Mouse (Mus musculus) intestine, postnatal 0 days (tissue): ENCODE data around the gene Hccs. TPM values are rescaled to one million over a fixed set of nuclear protein-coding genes. Genes with fewer than 3 reads are reported as not detected.

Source experiments
- ATAC-seq: fragments of 200-750 bp; cut with Nextera tagmentation; 2 replicates; pipeline ENCODE4 v1.8.0; 2017; ENCODE audit warnings: mild to moderate bottlenecking, moderate TSS enrichment, moderate library complexity
- H3K27ac ChIP-seq: fragments of 300-500 bp; sonication (generic); 2 replicates; pipeline ENCODE4 v1.5.1; 2014; ENCODE audit warnings: mild to moderate bottlenecking, low read depth, low read length, moderate library complexity
- H3K27me3 ChIP-seq: fragments of 300-500 bp; sonication (generic); replicated peaks from 2 replicates; pipeline ENCODE4 v1.6.1; 2014; ENCODE audit warnings: low read length, mixed read lengths; ENCODE audit not compliant: control insufficient read depth, insufficient read depth
- H3K36me3 ChIP-seq: fragments of 300-500 bp; sonication (generic); 2 replicates; pipeline ENCODE4 v1.6.1; 2014; ENCODE audit warnings: mild to moderate bottlenecking, moderate library complexity; ENCODE audit not compliant: control insufficient read depth, insufficient read depth
- H3K4me1 ChIP-seq: fragments of 300-500 bp; sonication (generic); replicated peaks from 2 replicates; pipeline ENCODE4 v1.6.1; 2014; ENCODE audit warnings: antibody characterized with exemption, low read length, mixed read lengths; ENCODE audit not compliant: control insufficient read depth, insufficient read depth
- H3K4me2 ChIP-seq: fragments of 300-500 bp; sonication (generic); replicated peaks from 2 replicates; pipeline ENCODE4 v1.6.1; 2014; ENCODE audit warnings: low read depth, mild to moderate bottlenecking, moderate library complexity
- H3K4me3 ChIP-seq: fragments of 300-500 bp; sonication (generic); 2 replicates; pipeline ENCODE4 v1.5.1; 2014; ENCODE audit warnings: low read depth, low read length
- H3K9ac ChIP-seq: fragments of 300-500 bp; sonication (generic); 2 replicates; pipeline ENCODE4 v1.6.1; 2014; ENCODE audit warnings: mild to moderate bottlenecking, low read depth, low read length
- H3K9me3 ChIP-seq: fragments of 300-500 bp; sonication (generic); 2 replicates; pipeline ENCODE4 v1.6.1; 2016; ENCODE audit warnings: mixed run types; ENCODE audit not compliant: control insufficient read depth
- CTCF ChIP-seq: sonication (generic); IDR thresholded peaks from 2 replicates; pipeline ENCODE4 v1.5.1; 2016; ENCODE audit warnings: low read depth, mild to moderate bottlenecking, control low read depth, antibody characterized with exemption, moderate library complexity
- WGBS: fragments of 180-500 bp; shearing (Covaris S2); extraction: QIAGEN DNeasy Blood & Tissue Kit; methylation state at CpG from one replicate; pipeline ENCODE4 v1.1.7; 2014; 5-methylcytosine and 5-hydroxymethylcytosine counted together
- polyA plus RNA-seq: library from polyadenylated mRNA; unstranded; fragments of >200 nt; fragmentation: Nextera tagmentation; extraction: Ambion mirVana; gene quantifications from 2 replicates; pipeline ENCODE4 v1.2.1, GENCODE M21; 2015

Hccs gene
- polyA plus RNA-seq, 1 experiment from 2014 or later, result 37.0 TPM

- Histone ChIP-seq H3K9ac (no peak overlapping the region), H3K36me3 (no peaks in the 10 kb centered on the region), H3K27me3 (no peaks in the 10 kb centered on the region; the same call in 1 of the 2 replicates), H3K4me3 (no peak overlapping the region), H3K9me3 (no peaks in the 10 kb centered on the region), H3K4me1 (no peaks in the 10 kb centered on the region), H3K27ac (no peak overlapping the region), H3K4me2 (no peak overlapping the region)
- TF ChIP-seq CTCF, result no peak
- no peak for ATAC-seq
- 68% methylated on average over 2 of the region's 2 CpGs for WGBS
These were observed 58.0 kb downstream of the Hccs start for GRCm38 (mm10) chrX:169262212-169262611.

- Histone ChIP-seq H3K27ac (no peak overlapping the region), H3K4me2 (no peak overlapping the region), H3K4me3 (no peak overlapping the region), H3K9me3 (no peaks in the 10 kb centered on the region), H3K9ac (no peak overlapping the region), H3K27me3 (no peaks in the 10 kb centered on the region; the same call in 1 of the 2 replicates), H3K4me1 (no peaks in the 10 kb centered on the region), H3K36me3 (no peaks in the 10 kb centered on the region)
- no peak for TF ChIP-seq CTCF
- whole genome bisulfite sequencing, result 79% methylated on average over 3 of the region's 3 CpGs
- no peak for ATAC-seq
These were observed 59.1 kb downstream of the Hccs start for GRCm38 (mm10) chrX:169261034-169261433.

GRCm38 (mm10) chrX:169256741-169257140 is 63.4 kb downstream of the Hccs start:
- no peak for TF ChIP-seq CTCF
- Histone ChIP-seq H3K27ac (no peak overlapping the region), H3K4me2 (no peak overlapping the region), H3K4me3 (no peak overlapping the region), H3K9ac (no peak overlapping the region), H3K9me3 (no peaks in the 10 kb centered on the region), H3K27me3 (no peaks in the 10 kb centered on the region), H3K36me3 (no peaks in the 10 kb centered on the region), H3K4me1 (no peaks in the 10 kb centered on the region)
- ATAC-seq, result no peak

DNA sequence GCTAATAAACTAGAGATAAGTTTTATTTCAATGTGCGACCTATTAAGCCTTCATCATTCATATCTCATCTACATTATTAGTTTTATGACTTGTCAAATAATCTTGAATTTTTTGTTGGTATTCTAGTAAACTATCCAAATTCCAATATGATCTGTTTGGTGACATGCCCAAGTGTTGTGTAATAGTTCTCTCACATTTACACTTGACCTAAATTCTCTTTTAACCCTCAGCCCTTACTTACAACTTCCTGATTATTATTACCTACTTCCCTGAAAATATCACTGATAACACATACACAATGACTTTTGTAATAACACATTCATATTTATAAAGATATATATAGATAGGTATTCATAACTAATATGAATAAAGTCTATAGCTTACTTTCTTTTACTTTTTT is 64.3 kb downstream of the Hccs start:
- no peaks in the 10 kb centered on the region for H3K27me3 ChIP-seq
- H3K36me3 ChIP-seq, result no peaks in the 10 kb centered on the region
- H3K4me3 ChIP-seq, result no peak overlapping the region
- 61% methylated on average over 1 of the region's 1 CpGs for WGBS
- no peak overlapping the region for H3K9ac ChIP-seq
- H3K4me1 ChIP-seq, result no peaks in the 10 kb centered on the region
- no peak overlapping the region for H3K27ac ChIP-seq
- no peaks in the 10 kb centered on the region for H3K9me3 ChIP-seq
- no peak overlapping the region for H3K4me2 ChIP-seq
- TF ChIP-seq CTCF, result no peak
- no peak for ATAC-seq

- no peaks in the 10 kb centered on the region for H3K27me3 ChIP-seq
- H3K4me1 ChIP-seq, result no peaks in the 10 kb centered on the region
- no peak for TF ChIP-seq CTCF
- no peak overlapping the region for H3K27ac ChIP-seq
- no peak overlapping the region for H3K9ac ChIP-seq
- no peaks in the 10 kb centered on the region for H3K36me3 ChIP-seq
- H3K4me2 ChIP-seq, result no peak overlapping the region
- ATAC-seq, result peak; percentile 45; the same call in 1 of the 2 replicates
- no peak overlapping the region for H3K4me3 ChIP-seq
- no peaks in the 10 kb centered on the region for H3K9me3 ChIP-seq
- WGBS, result 28% methylated on average over 3 of the region's 3 CpGs
These were observed 97.7 kb downstream of the Hccs start for GRCm38 (mm10) chrX:169222357-169223062.

DNA sequence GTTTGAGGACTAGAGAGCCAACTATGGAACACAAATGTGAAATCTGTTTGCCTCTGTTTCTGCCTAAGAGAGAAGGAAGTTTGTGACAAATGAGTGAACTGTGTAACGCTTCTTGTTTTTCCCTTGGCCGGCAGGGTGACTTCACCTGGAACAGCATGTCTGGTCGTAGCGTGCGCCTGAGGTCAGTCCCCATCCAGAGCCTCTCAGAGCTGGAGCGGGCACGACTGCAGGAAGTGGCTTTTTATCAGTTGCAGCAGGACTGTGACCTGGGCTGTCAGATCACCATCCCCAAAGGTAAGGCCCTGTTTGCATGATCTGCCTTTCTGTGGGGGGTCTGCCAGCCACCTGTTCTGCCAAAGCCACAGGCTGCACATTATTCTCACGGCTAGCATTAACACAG is 100.1 kb downstream of the Hccs start:
- 56% methylated on average over 8 of the region's 8 CpGs for WGBS
- no peak overlapping the region for H3K4me2 ChIP-seq
- no peak for TF ChIP-seq CTCF
- peak; percentile 51; the same call in 1 of the 2 replicates for ATAC-seq
- no peak overlapping the region for H3K27ac ChIP-seq
- no peak overlapping the region for H3K9ac ChIP-seq
- no peaks in the 10 kb centered on the region for H3K4me1 ChIP-seq
- H3K4me3 ChIP-seq, result no peak overlapping the region
- no peaks in the 10 kb centered on the region for H3K36me3 ChIP-seq
- H3K9me3 ChIP-seq, result no peaks in the 10 kb centered on the region
- H3K27me3 ChIP-seq, result no peaks in the 10 kb centered on the region
